Mouse (Mus musculus): ENCODE measurements around the gene Lrrc49.

Lrrc49 gene

GRCm38 (mm10) chr9:60674780-60675179 lies 13.2 kb downstream of the Lrrc49 start:
- DNase-seq (ENCODE audit: low spot score): no peak

GRCm38 (mm10) chr9:60672568-60672967 lies 15.4 kb downstream of the Lrrc49 start:
- no peak for DNase-seq (ENCODE audit: low spot score)

- no peak for DNase-seq (ENCODE audit: low spot score)
Measured at GRCm38 (mm10) chr9:60668886-60669285, 19.1 kb downstream of the Lrrc49 start.

DNA sequence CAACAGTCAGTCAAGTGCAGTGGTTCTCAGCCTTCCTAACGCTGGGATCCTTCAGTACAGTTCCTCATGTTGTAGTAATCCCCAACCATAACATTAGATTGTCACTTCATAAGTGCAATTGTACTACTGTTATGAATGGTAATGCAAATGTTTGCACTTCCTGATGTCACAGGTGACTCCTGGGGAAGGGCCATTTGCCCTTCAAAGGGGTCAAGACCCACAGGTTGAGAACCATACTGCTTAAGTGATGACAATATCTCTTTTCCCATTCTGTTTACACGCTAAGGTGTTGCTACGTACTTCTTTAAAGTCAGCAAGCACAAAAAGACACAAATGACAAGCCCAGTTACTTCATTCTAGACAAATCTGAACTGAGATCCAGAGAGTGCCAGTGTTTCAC lies 22.4 kb downstream of the Lrrc49 start:
- DNase-seq (ENCODE audit: low spot score): no peak

GRCm38 (mm10) chr9:60664866-60665265 lies 23.1 kb downstream of the Lrrc49 start:
- DNase-seq (ENCODE audit: low spot score): no peak

GRCm38 (mm10) chr9:60664385-60664784 lies 23.6 kb downstream of the Lrrc49 start:
- DNase-seq (ENCODE audit: low spot score): no peak

GRCm38 (mm10) chr9:60662936-60663335 lies 25.0 kb downstream of the Lrrc49 start:
- no peak for DNase-seq (ENCODE audit: low spot score)

DNA sequence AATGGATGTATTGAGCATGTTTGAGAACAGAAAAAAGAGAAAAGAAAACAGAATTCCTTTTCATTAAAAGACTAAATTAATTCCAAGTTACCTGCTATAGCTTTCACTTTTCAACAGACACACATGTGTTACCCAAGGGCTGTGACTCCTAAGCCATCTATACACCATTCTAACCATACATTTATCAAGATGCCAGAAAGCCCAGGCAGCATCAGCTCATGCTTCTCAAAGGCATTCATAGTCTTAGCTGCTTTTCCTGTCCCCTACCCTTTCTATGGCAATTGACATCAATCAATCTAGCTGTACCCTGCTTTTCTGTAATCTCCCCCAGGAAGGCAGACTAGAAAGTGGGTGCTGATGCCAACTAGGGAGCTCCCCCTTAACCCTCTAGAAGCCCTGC lies 34.4 kb downstream of the Lrrc49 start:
- no peak for DNase-seq (ENCODE audit: low spot score)

DNA sequence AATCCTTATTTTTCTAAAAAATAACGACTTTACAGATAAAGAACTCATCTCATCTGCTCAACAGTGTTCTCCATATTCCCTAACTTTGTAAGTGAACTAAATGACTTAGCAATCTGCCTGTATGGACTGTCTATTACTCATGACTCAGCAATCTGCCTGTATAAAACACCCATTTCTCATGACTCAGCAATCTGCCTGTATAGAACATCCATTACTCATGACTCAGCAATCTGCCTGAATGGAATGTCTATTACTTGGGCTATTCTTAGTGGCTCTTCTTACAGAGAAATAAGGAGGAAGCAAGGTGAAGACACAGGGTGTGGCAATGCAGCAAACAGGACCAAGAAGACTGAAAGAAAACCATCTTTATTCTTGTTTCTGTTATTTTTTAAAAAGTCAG lies 34.8 kb downstream of the Lrrc49 start:
- no peak for DNase-seq (ENCODE audit: low spot score)

DNA sequence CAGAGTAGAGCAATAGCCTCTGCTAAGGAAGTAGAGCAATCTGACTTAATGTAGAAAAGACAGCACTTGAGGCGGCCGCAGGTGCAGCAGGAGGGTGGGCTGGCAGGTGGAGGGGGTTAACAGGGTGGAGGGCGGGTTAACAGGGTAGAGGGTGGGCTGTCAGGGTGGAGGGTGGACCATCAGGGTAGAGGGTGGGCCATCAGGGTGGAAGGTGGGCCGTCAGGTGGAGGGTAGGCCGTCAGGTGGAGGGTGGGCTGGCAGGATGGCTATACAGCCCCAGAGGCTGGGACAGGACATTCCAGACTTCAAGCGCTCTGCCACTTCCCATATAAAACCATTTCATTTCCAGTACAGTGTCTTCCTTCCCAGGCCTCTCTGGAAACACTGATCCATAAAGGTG lies 37.7 kb downstream of the Lrrc49 start:
- DNase-seq (ENCODE audit: low spot score): no peak

- DNase-seq (ENCODE audit: low spot score): peak; percentile 38
Measured at GRCm38 (mm10) chr9:60648981-60649975, 38.7 kb downstream of the Lrrc49 start.

GRCm38 (mm10) chr9:60633601-60634000 lies 54.4 kb downstream of the Lrrc49 start:
- DNase-seq (ENCODE audit: low spot score): no peak

DNA sequence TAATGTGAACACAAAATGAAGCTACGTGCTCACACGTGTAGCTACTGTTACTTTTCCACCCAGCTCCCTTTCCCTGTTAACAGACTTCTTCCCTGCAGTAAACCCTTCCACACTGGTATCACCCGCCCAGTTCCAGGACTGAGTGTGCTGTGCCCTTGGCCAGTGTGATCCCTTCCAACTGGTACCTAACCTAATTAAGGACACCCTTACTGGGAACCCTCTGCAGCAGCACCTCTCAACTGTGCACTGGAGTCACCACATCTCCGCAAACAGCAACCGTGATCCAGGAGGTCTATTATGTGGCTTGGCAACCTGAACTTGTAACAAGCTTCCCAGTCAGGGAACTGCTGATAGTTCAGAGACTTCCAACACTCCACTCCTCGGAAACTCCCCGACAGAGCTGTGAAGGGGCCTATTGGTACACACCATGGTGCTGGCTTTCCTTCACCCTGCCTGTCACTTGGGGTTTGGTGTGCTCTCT lies 61.6 kb downstream of the Lrrc49 start:
- DNase-seq (ENCODE audit: low spot score): no peak

GRCm38 (mm10) chr9:60625895-60626294 lies 62.1 kb downstream of the Lrrc49 start:
- DNase-seq (ENCODE audit: low spot score): no peak

DNA sequence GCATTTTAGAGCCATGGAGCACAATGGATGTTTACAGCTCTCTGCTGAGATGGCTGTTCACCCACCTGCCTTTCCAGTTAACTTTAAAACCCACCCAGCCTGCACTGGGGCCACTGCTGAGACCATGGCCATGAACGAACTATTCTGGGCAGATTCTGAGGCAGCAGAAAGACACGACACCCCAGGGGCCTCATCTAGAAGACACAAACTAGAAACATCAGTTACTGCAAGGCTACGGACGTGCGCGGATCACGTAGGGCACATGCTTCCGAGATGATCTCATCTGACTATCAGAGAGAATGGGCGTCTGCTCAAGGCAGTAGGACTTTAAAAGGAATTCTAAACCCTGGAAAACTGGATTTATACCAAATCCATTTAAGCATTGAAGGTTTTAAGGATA lies 71.0 kb downstream of the Lrrc49 start:
- peak; percentile 31 for DNase-seq (ENCODE audit: low spot score)

GRCm38 (mm10) chr9:60616359-60616758 lies 71.6 kb downstream of the Lrrc49 start:
- no peak for DNase-seq (ENCODE audit: low spot score)

- DNase-seq (ENCODE audit: low spot score): no peak
Measured at GRCm38 (mm10) chr9:60612260-60612659, 75.7 kb downstream of the Lrrc49 start.

DNA sequence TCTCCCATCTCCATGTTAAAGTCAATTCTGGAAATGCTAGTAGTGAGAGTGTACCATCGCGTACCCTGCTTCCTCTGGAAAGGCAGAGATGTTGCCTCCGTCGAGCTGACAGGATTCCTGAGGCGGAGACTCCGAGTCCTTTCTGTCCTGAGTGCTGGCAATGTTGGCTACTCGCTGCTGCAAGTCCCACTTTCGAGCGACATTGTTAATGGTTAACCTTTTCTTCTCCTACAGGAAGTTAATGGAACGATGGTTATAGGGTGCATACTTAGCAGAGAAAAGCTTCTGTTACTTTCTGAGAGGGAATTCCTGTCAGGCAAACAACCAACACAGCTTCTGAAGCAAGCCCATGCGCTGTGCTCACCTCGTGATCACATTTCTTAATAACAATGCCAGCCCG lies 77.8 kb downstream of the Lrrc49 start:
- no peak for DNase-seq (ENCODE audit: low spot score)

GRCm38 (mm10) chr9:60608857-60609256 lies 79.1 kb downstream of the Lrrc49 start:
- no peak for DNase-seq (ENCODE audit: low spot score)

- no peak for DNase-seq (ENCODE audit: low spot score)
Measured at GRCm38 (mm10) chr9:60608086-60608485, 79.9 kb downstream of the Lrrc49 start.

GRCm38 (mm10) chr9:60604971-60605370 lies 83.0 kb downstream of the Lrrc49 start:
- no peak for DNase-seq (ENCODE audit: low spot score)

DNA sequence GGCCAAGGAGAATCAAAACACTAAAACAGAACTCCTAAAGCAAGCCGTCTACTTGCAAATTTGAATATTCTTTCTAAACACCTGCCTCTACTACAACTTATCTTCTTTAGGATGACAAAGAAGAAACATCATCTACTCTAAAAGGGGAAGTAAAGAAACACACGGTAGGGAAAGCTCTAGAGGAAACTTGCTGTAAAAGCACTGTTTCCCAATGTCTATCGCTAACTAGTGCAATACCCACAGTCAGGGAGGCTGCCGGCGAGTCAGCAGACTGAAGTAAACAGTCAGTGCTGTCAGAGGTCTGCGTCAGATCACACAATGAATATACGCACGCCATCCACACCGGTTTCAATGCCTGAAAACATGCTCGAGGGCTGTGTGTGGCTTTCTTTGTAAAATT lies 86.0 kb downstream of the Lrrc49 start:
- DNase-seq (ENCODE audit: low spot score): no peak

DNA sequence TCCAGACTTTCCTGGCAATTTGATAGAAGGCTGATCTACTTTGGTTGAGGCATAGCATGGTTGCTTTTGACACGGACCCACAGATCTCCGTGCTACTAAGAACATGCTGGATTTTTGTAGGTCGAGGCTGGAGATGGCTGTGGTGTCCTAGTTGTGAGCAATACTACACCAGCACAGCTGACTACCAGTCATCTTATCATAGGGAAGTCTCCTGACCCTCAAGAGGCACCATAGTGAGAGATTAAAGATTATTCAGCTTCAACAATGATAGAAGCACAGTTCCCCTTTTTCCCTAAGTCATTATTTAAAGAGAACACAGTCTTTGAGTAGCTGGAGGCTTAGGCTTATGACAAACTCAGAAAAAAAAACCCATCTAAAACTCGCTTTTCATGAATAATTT lies 87.7 kb downstream of the Lrrc49 start:
- no peak for DNase-seq (ENCODE audit: low spot score)

DNA sequence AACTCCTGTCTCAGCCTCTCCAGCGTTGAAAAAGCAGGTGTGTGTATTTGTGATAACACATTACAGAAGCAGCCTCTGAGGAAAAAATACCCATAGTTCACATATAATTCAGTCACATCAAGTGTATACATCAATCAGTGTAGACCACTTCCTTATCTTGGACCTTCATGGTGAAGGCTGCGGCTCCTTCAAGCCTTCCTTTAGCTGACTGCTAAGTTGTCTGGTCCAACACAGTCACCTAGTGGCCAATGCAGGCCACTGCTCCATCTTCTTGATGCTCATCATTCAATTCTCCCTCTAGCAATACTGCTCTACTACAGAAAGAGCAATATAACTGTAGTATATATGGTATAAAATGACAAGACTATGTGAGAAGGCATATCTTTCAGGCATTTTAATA lies 88.5 kb downstream of the Lrrc49 start:
- DNase-seq (ENCODE audit: low spot score): peak; percentile 46

Measured in urinary bladder, postnatal 14 days (tissue).